Mouse (Mus musculus) lung, adult 2 months (tissue): ENCODE measurements around the gene Gpank1. TPM values are rescaled to one million over a fixed set of nuclear protein-coding genes. Genes with fewer than 3 reads are reported as not detected.

Experiments used
- DNase-seq: peaks from one replicate; pipeline ENCODE4 v3.0.0; 2022
- H3K4me1 ChIP-seq: fragments of 200-500 bp; 2 replicates; pipeline ENCODE4 v1.6.1; 2011; ENCODE audit warnings: low read length; ENCODE audit not compliant: control insufficient read depth, insufficient read depth
- H3K4me3 ChIP-seq: fragments of 200-500 bp; replicated peaks from 2 replicates; pipeline ENCODE3; 2011; ENCODE audit warnings: low read depth, mild to moderate bottlenecking, control low read depth, low read length; ENCODE audit errors: extremely low read depth
- CTCF ChIP-seq: fragments of 200-500 bp; IDR thresholded peaks from 2 replicates; pipeline ENCODE4 v1.5.1; 2011; ENCODE audit warnings: mild to moderate bottlenecking, low read length, control low read depth; ENCODE audit not compliant: insufficient read depth
- POLR2A ChIP-seq: fragments of 200-500 bp; IDR thresholded peaks from 2 replicates; pipeline ENCODE4 v1.6.1; 2011; ENCODE audit warnings: low read depth, mild to moderate bottlenecking, control low read depth, low read length, borderline replicate concordance; ENCODE audit errors: extremely low read depth
- WGBS: fragments of 180-500 bp; shearing (Covaris S2); methylation state at CpG from one replicate; pipeline ENCODE4 v1.1.7; 2018; 5-methylcytosine and 5-hydroxymethylcytosine counted together
- polyA plus RNA-seq: library from polyadenylated mRNA; depleted of rRNA; stranded (reverse); fragments of >200 nt; gene quantifications from 2 replicates; pipeline ENCODE4 v1.2.3, GENCODE M21; 2012

Gpank1 gene
- polyA plus RNA-seq, 1 experiment = 21.9 TPM

- no peak for TF ChIP-seq POLR2A
- TF ChIP-seq CTCF = no peak
- DNase-seq = no peak
- 88% methylated on average over 12 of the region's 12 CpGs for WGBS
Observed at GRCm38 (mm10) chr17:35097164-35097655, 24.0 kb upstream of the Gpank1 start.

GRCm38 (mm10) chr17:35100196-35100765 is 21.0 kb upstream of the Gpank1 start:
- DNase-seq = no peak
- WGBS = 73% methylated on average over 10 of the region's 10 CpGs
- Histone ChIP-seq H3K4me3 (no peak overlapping the region), H3K4me1 (no peaks in the 10 kb centered on the region)
- TF ChIP-seq POLR2A (no peak), CTCF (no peak)

More at GRCm38 (mm10) chr17:35097164-35097655, 24.0 kb upstream of the Gpank1 start:
- H3K4me3 ChIP-seq = no peak overlapping the region
- H3K4me1 ChIP-seq = peaks cover 4% of the 10 kb centered on the region

DNA sequence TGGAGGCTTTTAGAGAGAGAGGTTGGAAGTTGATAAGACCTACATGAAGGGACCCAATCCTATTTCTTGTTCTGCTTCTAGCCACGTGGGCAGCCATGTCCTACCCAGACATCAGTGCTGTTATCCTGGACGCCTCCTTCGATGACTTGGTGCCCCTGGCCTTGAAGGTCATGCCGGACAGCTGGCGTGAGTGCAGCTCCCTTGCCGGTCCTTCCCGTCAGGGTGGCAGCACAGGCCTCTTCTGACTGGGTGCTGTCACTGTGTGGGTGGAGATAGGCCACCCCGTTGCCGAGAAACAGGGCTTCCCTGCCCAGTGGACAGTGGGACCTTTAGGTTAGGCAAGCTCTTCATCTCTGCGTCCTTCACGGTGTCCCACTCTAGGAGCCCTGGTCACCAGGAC is 20.1 kb upstream of the Gpank1 start:
- H3K4me1 ChIP-seq = no peaks in the 10 kb centered on the region
- no peak overlapping the region for H3K4me3 ChIP-seq
- WGBS = 81% methylated on average over 11 of the region's 11 CpGs
- TF ChIP-seq POLR2A = no peak
- TF ChIP-seq CTCF = no peak
- DNase-seq = no peak

GRCm38 (mm10) chr17:35102299-35102698 is 19.0 kb upstream of the Gpank1 start:
- TF ChIP-seq CTCF = no peak
- Histone ChIP-seq H3K4me1 (no peaks in the 10 kb centered on the region), H3K4me3 (no peak overlapping the region)
- WGBS = 73% methylated on average over 8 of the region's 8 CpGs
- DNase-seq = no peak

DNA sequence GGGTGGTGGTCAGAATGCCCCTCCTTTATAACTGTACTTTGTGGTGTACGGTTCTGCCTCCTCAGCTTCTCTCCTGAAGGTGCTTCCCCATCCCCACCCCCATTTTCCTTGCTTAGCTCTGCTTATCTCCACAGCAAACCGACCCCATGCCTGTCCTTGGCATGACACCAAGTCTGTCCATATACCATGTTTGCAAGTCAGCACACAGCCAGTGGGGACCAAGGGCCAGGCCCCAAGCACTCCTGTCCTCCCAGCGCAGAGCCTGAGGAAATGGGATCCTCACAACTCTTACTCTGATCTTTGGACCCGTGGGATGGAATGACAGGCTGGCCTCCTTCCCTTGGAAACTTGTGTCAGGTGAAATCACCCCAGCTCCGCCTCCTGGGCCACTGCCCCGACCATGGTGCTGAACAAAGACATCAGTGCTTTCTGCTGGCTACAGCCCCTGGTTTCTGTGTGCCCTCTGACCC is 18.0 kb upstream of the Gpank1 start:
- 60% methylated on average over 6 of the region's 6 CpGs for WGBS
- Histone ChIP-seq H3K4me3 (no peak overlapping the region), H3K4me1 (no peaks in the 10 kb centered on the region)
- no peak for TF ChIP-seq CTCF
- TF ChIP-seq POLR2A = no peak
- no peak for DNase-seq

GRCm38 (mm10) chr17:35104079-35104478 is 17.2 kb upstream of the Gpank1 start:
- no peaks in the 10 kb centered on the region for H3K4me1 ChIP-seq
- TF ChIP-seq CTCF (no peak), POLR2A (no peak)
- 89% methylated on average over 7 of the region's 7 CpGs for WGBS
- DNase-seq = no peak
- H3K4me3 ChIP-seq = no peak overlapping the region

DNA sequence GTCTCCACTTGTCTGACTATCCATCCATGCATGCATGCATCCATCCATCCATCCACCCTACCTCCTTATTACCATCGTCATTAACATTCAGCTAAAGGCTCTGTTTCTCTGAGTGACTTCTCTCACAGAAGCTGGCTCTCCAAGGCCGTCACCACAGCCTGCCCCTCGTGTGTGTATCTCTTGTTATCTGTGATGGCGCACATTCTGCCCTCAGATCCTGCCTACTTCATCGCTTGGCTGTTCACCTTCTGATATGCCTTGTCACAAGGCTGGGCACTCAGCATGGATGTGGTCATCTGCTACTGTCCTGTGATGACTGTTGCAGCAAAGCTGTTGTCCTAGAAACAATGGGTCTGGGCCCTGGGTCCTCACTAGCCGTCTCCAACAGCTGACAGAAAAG is 16.5 kb upstream of the Gpank1 start:
- Histone ChIP-seq H3K4me3 (no peak overlapping the region), H3K4me1 (no peaks in the 10 kb centered on the region)
- WGBS = 74% methylated on average over 6 of the region's 6 CpGs
- no peak for DNase-seq
- TF ChIP-seq CTCF = no peak
- no peak for TF ChIP-seq POLR2A

DNA sequence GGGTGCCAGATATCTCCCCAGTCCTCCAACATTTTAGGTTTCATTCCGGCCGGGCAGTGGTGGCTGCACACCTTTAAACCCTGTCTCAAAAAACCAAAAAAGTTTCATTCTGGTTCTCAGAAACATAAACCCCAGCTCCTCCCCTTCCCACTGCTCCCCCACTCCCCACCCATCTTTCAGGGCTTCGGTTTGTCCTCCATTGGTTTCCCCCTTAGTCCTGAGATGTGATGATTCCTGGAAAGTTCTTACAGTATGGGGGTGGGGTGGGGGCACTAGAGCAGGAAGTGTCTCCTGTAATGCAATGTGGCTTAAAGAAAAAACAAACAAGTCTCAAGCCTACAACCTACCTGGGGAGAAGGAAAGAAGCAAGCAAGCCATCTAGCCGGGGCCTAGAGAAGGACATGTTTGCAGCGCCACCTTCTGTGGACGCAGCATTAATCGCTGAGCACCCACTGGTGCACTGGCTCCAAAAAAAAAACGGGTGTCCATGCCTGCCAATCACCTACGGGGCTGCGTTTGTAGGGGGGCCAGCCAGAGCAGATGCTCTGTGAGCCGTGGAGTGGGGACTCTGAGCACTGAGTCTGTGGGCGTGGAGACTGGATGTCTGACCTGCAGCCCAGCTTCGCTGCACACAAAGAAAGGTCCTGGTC is 15.4 kb upstream of the Gpank1 start:
- DNase-seq = no peak
- no peak overlapping the region for H3K4me3 ChIP-seq
- TF ChIP-seq POLR2A (no peak), CTCF (peak; percentile 66; the same call in 1 of the 2 replicates)
- 30% methylated on average over 13 of the region's 13 CpGs for WGBS
- H3K4me1 ChIP-seq = no peaks in the 10 kb centered on the region

DNA sequence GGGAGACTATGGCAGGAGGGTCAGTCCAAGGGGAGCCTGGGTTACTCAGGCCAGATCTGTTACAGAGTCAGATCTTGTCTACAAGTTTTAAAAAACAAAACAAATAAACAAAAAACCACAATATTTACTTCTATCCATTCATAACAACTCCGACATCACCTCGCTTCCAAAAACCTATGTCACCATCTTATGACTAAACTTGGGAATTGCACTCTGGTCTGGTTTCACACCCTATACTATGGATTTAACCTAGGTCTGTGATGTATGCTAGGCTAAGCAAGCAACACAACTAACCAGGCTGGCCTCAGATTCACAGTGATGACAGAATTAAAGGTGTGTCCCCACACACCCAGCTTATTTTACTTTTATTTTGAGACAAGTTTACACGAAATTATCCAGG is 14.7 kb upstream of the Gpank1 start:
- Histone ChIP-seq H3K4me1 (no peaks in the 10 kb centered on the region), H3K4me3 (no peak overlapping the region)
- no peak for DNase-seq
- TF ChIP-seq POLR2A (no peak), CTCF (no peak)
- WGBS = 66% methylated on average over 3 of the region's 3 CpGs

- Histone ChIP-seq H3K4me3 (no peak within 1 kb of the TSS), H3K4me1 (no peaks in the 10 kb centered on the region)
- DNase-seq = no peak
- WGBS = 87% methylated on average over 6 of the region's 6 CpGs
- TF ChIP-seq POLR2A = no peak
- no peak for TF ChIP-seq CTCF
Observed at GRCm38 (mm10) chr17:35108097-35108496, 13.2 kb upstream of the Gpank1 start, which contains the start of gene Ly6g5c. Gene Ly6g5c, plus strand, starts transcription at chr17:35108279.
